Mouse (Mus musculus): ENCODE results near the gene H1f0. TPM values are rescaled to one million over a fixed set of nuclear protein-coding genes. Genes with fewer than 3 reads are reported as not detected.

The H1f0 gene
- polyA plus RNA-seq, 1 experiment from 2014 or later: 576 TPM

GRCm38 (mm10) chr15:79057850-79058249 is 29.6 kb downstream of the H1f0 start:
- no peak overlapping the region for H3K4me2 ChIP-seq (ENCODE audit: low read depth, low read length)
- H3K4me3 ChIP-seq (ENCODE audit: low read length): no peak overlapping the region
- no peaks in the 10 kb centered on the region for H3K27me3 ChIP-seq (ENCODE audit: control insufficient read depth, insufficient read depth, low read depth, low read length)
- H3K27ac ChIP-seq (ENCODE audit: low read length): no peak overlapping the region
- H3K4me1 ChIP-seq (replicated peaks; ENCODE audit: control insufficient read depth, insufficient read depth, low read length): peaks cover 10% of the 10 kb centered on the region
- ATAC-seq (ENCODE audit: low read depth): no peak
- 84% methylated on average over 6 of the region's 6 CpGs for WGBS
- no peaks in the 10 kb centered on the region for H3K9me3 ChIP-seq (ENCODE audit: control insufficient read depth, low read length)
- no peak overlapping the region for H3K9ac ChIP-seq (ENCODE audit: low read length)
- H3K36me3 ChIP-seq (ENCODE audit: control insufficient read depth, insufficient read depth, low read length): peaks cover 52% of the 10 kb centered on the region

- no peak overlapping the region for H3K27ac ChIP-seq (ENCODE audit: low read length)
- H3K27me3 ChIP-seq (ENCODE audit: control insufficient read depth, insufficient read depth, low read depth, low read length): no peaks in the 10 kb centered on the region
- H3K36me3 ChIP-seq (ENCODE audit: control insufficient read depth, insufficient read depth, low read length): peaks cover 25% of the 10 kb centered on the region
- peaks cover 17% of the 10 kb centered on the region for H3K4me1 ChIP-seq (replicated peaks; ENCODE audit: control insufficient read depth, insufficient read depth, low read length)
- peak overlapping the region; percentile 81 for H3K4me2 ChIP-seq (ENCODE audit: low read depth, low read length)
- ATAC-seq (ENCODE audit: low read depth): no peak
- H3K9me3 ChIP-seq (ENCODE audit: control insufficient read depth, low read length): no peaks in the 10 kb centered on the region
- H3K4me3 ChIP-seq (ENCODE audit: low read length): no peak overlapping the region
- 75% methylated on average over 14 of the region's 14 CpGs for WGBS
- no peak overlapping the region for H3K9ac ChIP-seq (ENCODE audit: low read length)
Measured at GRCm38 (mm10) chr15:79060887-79061565, 32.8 kb downstream of the H1f0 start.

GRCm38 (mm10) chr15:79062376-79063159 is 34.3 kb downstream of the H1f0 start, which contains the start of gene Ankrd54:
TSS of gene Ankrd54 (minus strand) at chr15:79062893.
- Histone ChIP-seq H3K9ac (ENCODE audit: low read length) (peak within 1 kb of the TSS; percentile 96), H3K4me2 (ENCODE audit: low read depth, low read length) (peak within 1 kb of the TSS; percentile 81), H3K4me3 (ENCODE audit: low read length) (peak within 1 kb of the TSS; percentile 98), H3K27ac (ENCODE audit: low read length) (peak within 1 kb of the TSS; percentile 77), H3K9me3 (ENCODE audit: control insufficient read depth, low read length) (no peaks in the 10 kb centered on the region), H3K27me3 (ENCODE audit: control insufficient read depth, insufficient read depth, low read depth, low read length) (no peaks in the 10 kb centered on the region), H3K36me3 (ENCODE audit: control insufficient read depth, insufficient read depth, low read length) (peaks cover 19% of the 10 kb centered on the region), H3K4me1 (replicated peaks; ENCODE audit: control insufficient read depth, insufficient read depth, low read length) (peaks cover 17% of the 10 kb centered on the region)
- WGBS: under 1% methylated on average over 73 of the region's 80 CpGs
- peak; percentile 99 for ATAC-seq (ENCODE audit: low read depth)

GRCm38 (mm10) chr15:79063160-79063740 is 35.0 kb downstream of the H1f0 start:
- H3K36me3 ChIP-seq (ENCODE audit: control insufficient read depth, insufficient read depth, low read length): peaks cover 15% of the 10 kb centered on the region
- peak overlapping the region; percentile 66 for H3K9ac ChIP-seq (ENCODE audit: low read length)
- H3K27ac ChIP-seq (ENCODE audit: low read length): peak overlapping the region; percentile 53
- peak overlapping the region; percentile 73 for H3K4me2 ChIP-seq (ENCODE audit: low read depth, low read length)
- no peaks in the 10 kb centered on the region for H3K27me3 ChIP-seq (ENCODE audit: control insufficient read depth, insufficient read depth, low read depth, low read length)
- ATAC-seq (ENCODE audit: low read depth): no peak
- H3K4me1 ChIP-seq (replicated peaks; ENCODE audit: control insufficient read depth, insufficient read depth, low read length): peaks cover 17% of the 10 kb centered on the region
- H3K4me3 ChIP-seq (ENCODE audit: low read length): peak overlapping the region; percentile 49
- H3K9me3 ChIP-seq (ENCODE audit: control insufficient read depth, low read length): no peaks in the 10 kb centered on the region
- 6% methylated on average over 14 of the region's 14 CpGs for WGBS

GRCm38 (mm10) chr15:79065086-79065770 is 37.0 kb downstream of the H1f0 start:
- H3K27ac ChIP-seq (ENCODE audit: low read length): peak overlapping the region; percentile 61
- WGBS: 35% methylated on average over 8 of the region's 8 CpGs
- no peak overlapping the region for H3K4me2 ChIP-seq (ENCODE audit: low read depth, low read length)
- H3K27me3 ChIP-seq (ENCODE audit: control insufficient read depth, insufficient read depth, low read depth, low read length): no peaks in the 10 kb centered on the region
- ATAC-seq (ENCODE audit: low read depth): no peak
- no peaks in the 10 kb centered on the region for H3K9me3 ChIP-seq (ENCODE audit: control insufficient read depth, low read length)
- no peak overlapping the region for H3K4me3 ChIP-seq (ENCODE audit: low read length)
- H3K4me1 ChIP-seq (replicated peaks; ENCODE audit: control insufficient read depth, insufficient read depth, low read length): peaks cover 17% of the 10 kb centered on the region
- H3K36me3 ChIP-seq (ENCODE audit: control insufficient read depth, insufficient read depth, low read length): peaks cover 2% of the 10 kb centered on the region; the same call in 1 of the 2 replicates
- H3K9ac ChIP-seq (ENCODE audit: low read length): no peak overlapping the region

- Histone ChIP-seq H3K4me1 (replicated peaks; ENCODE audit: control insufficient read depth, insufficient read depth, low read length) (peaks cover 16% of the 10 kb centered on the region), H3K27ac (ENCODE audit: low read length) (no peak overlapping the region), H3K4me3 (ENCODE audit: low read length) (no peak overlapping the region), H3K4me2 (ENCODE audit: low read depth, low read length) (no peak overlapping the region), H3K36me3 (ENCODE audit: control insufficient read depth, insufficient read depth, low read length) (no peaks in the 10 kb centered on the region), H3K9me3 (ENCODE audit: control insufficient read depth, low read length) (no peaks in the 10 kb centered on the region), H3K27me3 (ENCODE audit: control insufficient read depth, insufficient read depth, low read depth, low read length) (no peaks in the 10 kb centered on the region), H3K9ac (ENCODE audit: low read length) (no peak overlapping the region)
- WGBS: 22% methylated on average over 2 of the region's 2 CpGs
- no peak for ATAC-seq (ENCODE audit: low read depth)
Measured at GRCm38 (mm10) chr15:79066276-79066675, 38.0 kb downstream of the H1f0 start.

GRCm38 (mm10) chr15:79067631-79068030 is 39.4 kb downstream of the H1f0 start:
- no peaks in the 10 kb centered on the region for H3K27me3 ChIP-seq (ENCODE audit: control insufficient read depth, insufficient read depth, low read depth, low read length)
- 57% methylated on average over 3 of the region's 3 CpGs for WGBS
- no peak overlapping the region for H3K9ac ChIP-seq (ENCODE audit: low read length)
- no peaks in the 10 kb centered on the region for H3K9me3 ChIP-seq (ENCODE audit: control insufficient read depth, low read length)
- H3K36me3 ChIP-seq (ENCODE audit: control insufficient read depth, insufficient read depth, low read length): no peaks in the 10 kb centered on the region
- H3K27ac ChIP-seq (ENCODE audit: low read length): no peak overlapping the region
- H3K4me3 ChIP-seq (ENCODE audit: low read length): no peak overlapping the region
- H3K4me1 ChIP-seq (replicated peaks; ENCODE audit: control insufficient read depth, insufficient read depth, low read length): peaks cover 8% of the 10 kb centered on the region
- no peak for ATAC-seq (ENCODE audit: low read depth)
- no peak overlapping the region for H3K4me2 ChIP-seq (ENCODE audit: low read depth, low read length)

GRCm38 (mm10) chr15:79068416-79068815 is 40.2 kb downstream of the H1f0 start:
- no peaks in the 10 kb centered on the region for H3K9me3 ChIP-seq (ENCODE audit: control insufficient read depth, low read length)

More at GRCm38 (mm10) chr15:79068416-79068815, 40.2 kb downstream of the H1f0 start:
- no peak overlapping the region for H3K9ac ChIP-seq (ENCODE audit: low read length)
- no peaks in the 10 kb centered on the region for H3K27me3 ChIP-seq (ENCODE audit: control insufficient read depth, insufficient read depth, low read depth, low read length)
- 78% methylated on average over 3 of the region's 3 CpGs for WGBS
- no peak overlapping the region for H3K27ac ChIP-seq (ENCODE audit: low read length)
- no peak overlapping the region for H3K4me3 ChIP-seq (ENCODE audit: low read length)
- no peak overlapping the region for H3K4me2 ChIP-seq (ENCODE audit: low read depth, low read length)
- peaks cover 6% of the 10 kb centered on the region for H3K4me1 ChIP-seq (replicated peaks; ENCODE audit: control insufficient read depth, insufficient read depth, low read length)
- no peak for ATAC-seq (ENCODE audit: low read depth)
- H3K36me3 ChIP-seq (ENCODE audit: control insufficient read depth, insufficient read depth, low read length): no peaks in the 10 kb centered on the region

Measured in lung, embryonic 16.5 days (tissue).